Mouse (Mus musculus) testis, adult 2 months (tissue): Measurements from ENCODE around the gene Gm20388. TPM values are rescaled to one million over a fixed set of nuclear protein-coding genes. Genes with fewer than 3 reads are reported as not detected.

Experiments used
- H3K27ac ChIP-seq: fragments of 200-500 bp; 2 replicates; pipeline ENCODE4 v1.5.1; 2012; ENCODE audit warnings: low read depth, low read length; ENCODE audit not compliant: control insufficient read depth, insufficient read depth
- H3K27me3 ChIP-seq: fragments of 200-500 bp; 2 replicates; pipeline ENCODE4 v1.6.1; 2012; ENCODE audit warnings: mild to moderate bottlenecking, low read length, moderate library complexity; ENCODE audit not compliant: control insufficient read depth, insufficient read depth
- H3K36me3 ChIP-seq: fragments of 200-500 bp; 2 replicates; pipeline ENCODE4 v1.6.1; 2012; ENCODE audit warnings: mild to moderate bottlenecking, low read length; ENCODE audit not compliant: control insufficient read depth, insufficient read depth
- H3K4me1 ChIP-seq: fragments of 200-500 bp; 2 replicates; pipeline ENCODE4 v1.6.1; 2012; ENCODE audit warnings: low read length; ENCODE audit not compliant: control insufficient read depth, insufficient read depth
- H3K4me3 ChIP-seq: fragments of 200-500 bp; 2 replicates; pipeline ENCODE4 v1.5.1; 2012; ENCODE audit warnings: low read depth, mild to moderate bottlenecking, low read length, moderate library complexity, mixed read lengths; ENCODE audit not compliant: control insufficient read depth
- CTCF ChIP-seq: fragments of 200-500 bp; IDR thresholded peaks from 2 replicates; pipeline ENCODE4 v1.5.1; 2012; ENCODE audit warnings: low read depth, mild to moderate bottlenecking, inconsistent platforms, low read length, moderate library complexity; ENCODE audit not compliant: control insufficient read depth, insufficient read depth, insufficient replicate concordance
- POLR2A ChIP-seq: fragments of 200-500 bp; IDR thresholded peaks from 2 replicates; pipeline ENCODE4 v1.6.1; 2012; ENCODE audit warnings: low read depth, mild to moderate bottlenecking, inconsistent platforms, low read length, moderate library complexity; ENCODE audit not compliant: control insufficient read depth
- polyA plus RNA-seq: library from polyadenylated mRNA; depleted of rRNA; stranded (reverse); fragments of >200 nt; gene quantifications from 2 replicates; pipeline ENCODE4 v1.2.3, GENCODE M21; 2012

Gm20388 gene
- polyA plus RNA-seq, 1 experiment: 5.6 TPM

DNA sequence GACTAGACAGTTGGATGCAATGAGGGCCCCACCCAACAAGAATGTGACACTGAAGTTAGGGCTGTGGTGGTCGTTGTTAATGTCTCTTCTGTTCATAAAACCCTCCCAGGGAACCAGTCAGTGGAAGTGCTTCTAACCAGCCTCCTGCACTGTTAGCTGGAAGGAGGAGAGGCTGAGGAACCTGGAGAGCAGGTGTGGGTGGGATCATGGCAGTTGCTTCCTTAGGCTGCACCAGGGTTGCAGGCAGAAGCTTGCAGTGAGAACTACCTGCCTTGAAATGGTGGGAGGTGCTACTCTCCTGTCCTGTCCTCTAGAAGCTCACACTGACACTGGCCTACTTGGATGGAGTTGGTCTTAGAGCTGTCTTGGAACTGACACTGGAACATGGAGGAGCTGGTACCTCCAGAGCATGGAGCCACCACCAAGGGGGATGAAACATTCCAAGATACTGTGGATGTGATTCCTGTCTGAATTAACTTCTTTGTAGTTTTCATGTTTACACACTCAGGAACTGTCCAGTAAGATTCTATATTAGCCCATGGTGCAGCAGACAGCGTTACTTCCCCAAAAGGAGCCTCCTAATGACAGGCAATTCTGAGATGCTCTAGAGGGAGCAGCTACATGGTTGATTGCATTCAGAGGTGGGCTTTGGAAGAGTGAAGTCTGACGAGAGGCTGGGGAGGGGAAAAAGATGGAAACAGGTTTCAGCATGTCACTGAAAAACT lies 2043.3 kb downstream of the Gm20388 start:
- Histone ChIP-seq H3K36me3 (no peaks in the 10 kb centered on the region), H3K4me1 (peaks cover 8% of the 10 kb centered on the region)

GRCm38 (mm10) chr8:121954981-121955555 lies 2044.4 kb downstream of the Gm20388 start:
- Histone ChIP-seq H3K4me3 (no peak overlapping the region), H3K36me3 (no peaks in the 10 kb centered on the region), H3K27me3 (no peaks in the 10 kb centered on the region), H3K4me1 (peaks cover 5% of the 10 kb centered on the region), H3K27ac (no peak overlapping the region)
- no peak; the same call in 1 of the 2 replicates for TF ChIP-seq CTCF
- peak; percentile 56; the same call in 1 of the 2 replicates for TF ChIP-seq POLR2A

More for the DNA sequence above, 2043.3 kb downstream of the Gm20388 start:
- no peak overlapping the region for H3K27ac ChIP-seq
- H3K4me3 ChIP-seq: no peak overlapping the region
- no peaks in the 10 kb centered on the region for H3K27me3 ChIP-seq
- TF ChIP-seq CTCF (no peak), POLR2A (peak; percentile 63; the same call in 1 of the 2 replicates)

- H3K27me3 ChIP-seq: no peaks in the 10 kb centered on the region
These were observed 2045.3 kb downstream of the Gm20388 start for GRCm38 (mm10) chr8:121955825-121956500.

DNA sequence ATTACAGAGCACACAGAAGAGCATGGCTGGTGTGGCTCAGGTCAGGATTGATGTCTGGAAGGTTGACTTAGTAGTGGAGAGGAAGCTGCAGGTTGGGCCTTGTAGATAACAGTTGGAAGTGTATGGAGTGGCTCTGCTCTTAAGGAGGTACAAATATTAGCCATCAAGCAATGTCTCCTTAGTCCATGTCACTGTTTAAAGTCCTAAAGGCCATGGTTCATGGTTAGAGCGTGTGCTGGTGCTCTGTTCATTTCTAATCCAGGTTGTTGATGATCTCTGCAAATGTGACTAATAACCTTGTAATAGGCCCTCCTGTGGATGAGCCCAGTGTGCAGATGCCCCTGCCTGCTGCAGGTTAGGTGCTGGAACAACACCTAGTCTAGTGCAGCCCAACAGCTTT lies 2047.8 kb downstream of the Gm20388 start:
- Histone ChIP-seq H3K4me1 (peaks cover 2% of the 10 kb centered on the region; the same call in 1 of the 2 replicates), H3K27me3 (no peaks in the 10 kb centered on the region), H3K36me3 (no peaks in the 10 kb centered on the region), H3K4me3 (no peak overlapping the region), H3K27ac (no peak overlapping the region)
- TF ChIP-seq POLR2A: no peak

More at GRCm38 (mm10) chr8:121955825-121956500, 2045.3 kb downstream of the Gm20388 start:
- peaks cover 5% of the 10 kb centered on the region for H3K4me1 ChIP-seq
- TF ChIP-seq CTCF (no peak), POLR2A (peak; percentile 34; the same call in 1 of the 2 replicates)
- 0 out of 2 replicates have a peak overlapping the region, but pooled peaks have one; percentile 22 for H3K27ac ChIP-seq
- no peaks in the 10 kb centered on the region for H3K36me3 ChIP-seq
- no peak overlapping the region for H3K4me3 ChIP-seq

GRCm38 (mm10) chr8:121962892-121963291 lies 2052.3 kb downstream of the Gm20388 start:
- no peak for TF ChIP-seq POLR2A
- TF ChIP-seq CTCF: no peak
- peaks cover 7% of the 10 kb centered on the region for H3K4me1 ChIP-seq
- H3K27me3 ChIP-seq: no peaks in the 10 kb centered on the region
- H3K36me3 ChIP-seq: no peaks in the 10 kb centered on the region
- H3K4me3 ChIP-seq: no peak overlapping the region
- H3K27ac ChIP-seq: no peak overlapping the region

GRCm38 (mm10) chr8:121964716-121965512 lies 2054.3 kb downstream of the Gm20388 start:
- no peaks in the 10 kb centered on the region for H3K27me3 ChIP-seq
- peaks cover 12% of the 10 kb centered on the region for H3K4me1 ChIP-seq
- TF ChIP-seq POLR2A: no peak
- no peak for TF ChIP-seq CTCF
- no peak overlapping the region for H3K4me3 ChIP-seq
- no peaks in the 10 kb centered on the region for H3K36me3 ChIP-seq
- H3K27ac ChIP-seq: 0 out of 2 replicates have a peak overlapping the region, but pooled peaks have one; percentile 0

DNA sequence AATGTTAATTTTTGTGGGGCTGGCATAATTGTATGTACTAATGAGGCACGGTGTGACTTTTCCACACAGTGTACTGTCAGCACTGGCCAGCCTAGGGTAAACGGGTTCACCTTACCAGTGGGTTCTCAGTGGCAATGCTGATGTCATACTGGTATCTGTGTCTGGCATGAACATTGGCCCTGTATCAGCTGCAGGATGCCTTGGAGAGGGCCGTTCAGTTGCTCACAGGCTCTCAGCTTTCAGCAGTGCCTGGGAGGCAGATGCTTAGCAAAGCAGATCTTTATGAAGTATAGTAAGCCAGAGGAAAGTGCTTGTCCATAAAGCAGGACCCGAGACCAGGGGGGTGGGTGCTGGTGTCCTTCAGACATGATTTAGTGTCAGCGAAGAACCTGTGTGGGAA lies 2055.5 kb downstream of the Gm20388 start:
- no peak overlapping the region for H3K4me3 ChIP-seq
- H3K27ac ChIP-seq: no peak overlapping the region
- no peaks in the 10 kb centered on the region for H3K36me3 ChIP-seq
- H3K27me3 ChIP-seq: no peaks in the 10 kb centered on the region
- TF ChIP-seq POLR2A (no peak), CTCF (no peak)
- H3K4me1 ChIP-seq: peaks cover 12% of the 10 kb centered on the region
